Comparison of ENCODE assay signal across 8 mouse cellular contexts in the genomic region with DNA sequence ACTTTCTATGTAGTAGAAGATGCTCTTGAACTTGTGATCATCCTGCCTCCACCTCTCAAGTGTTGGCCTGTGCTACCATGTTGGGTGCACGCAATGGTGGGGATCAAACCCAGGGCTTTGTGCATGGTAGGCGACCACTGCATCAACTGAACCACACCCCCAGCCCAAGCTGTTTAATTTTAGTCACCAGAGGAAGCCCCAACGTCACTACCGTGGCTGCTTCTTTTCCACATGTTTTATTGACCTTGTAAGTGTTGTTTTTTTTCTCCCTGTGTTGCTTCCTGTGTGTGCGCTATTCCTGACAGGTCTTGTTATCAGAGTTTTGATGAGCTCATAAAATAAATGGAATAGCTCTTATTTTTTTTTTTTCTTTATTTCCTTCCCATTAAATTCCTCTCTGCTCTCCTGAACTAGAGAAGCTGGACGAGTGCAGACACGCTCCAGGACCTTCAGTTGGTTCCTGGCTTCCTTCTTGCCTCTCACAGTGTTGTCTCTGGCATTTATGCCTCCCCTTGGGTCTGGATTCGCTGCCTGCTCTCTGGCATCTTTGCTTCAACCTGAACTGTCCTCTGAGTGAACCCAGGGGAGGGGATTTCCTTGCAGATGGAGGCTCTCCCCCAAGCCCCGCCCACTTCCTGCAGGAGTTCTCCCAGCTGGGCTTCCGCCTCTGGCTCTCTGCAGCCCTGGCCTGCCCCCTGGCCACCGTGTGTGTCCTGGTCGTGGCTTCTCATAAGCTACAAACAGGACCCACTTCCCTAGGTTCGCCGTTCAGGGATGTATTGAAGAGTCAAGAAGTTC.
A peak's percentile ranks its signal among the peaks of the same experiment; 100 is the strongest.
DNase-seq lines count a peak whose midpoint lies in the region; ATAC-seq and TF ChIP-seq lines count a peak whose summit lies in the region.

No protein-coding gene starts in this region.

- peak overlapping the region; percentile 21 for H3K4me2 ChIP-seq in embryonic facial prominence, embryonic 15.5 days (replicated peaks)
- H3K4me2 ChIP-seq in hindbrain, postnatal 0 days (ENCODE audit: low read depth, low read length), result no peak overlapping the region
- H3K4me2 ChIP-seq in liver, embryonic 12.5 days, result peak overlapping the region; percentile 15

- peak; percentile 37 to 49 for DNase-seq in right cerebral cortex, postnatal 10 days (ENCODE audit: low spot score in 2 of 2)
- DNase-seq in right cerebral cortex, postnatal 25 days, result no peak
- peak; percentile 34 for DNase-seq in hindbrain, postnatal 0 days (ENCODE audit: low spot score)
- peak; percentile 64 for DNase-seq in ovary, postnatal 36 days (ENCODE audit: low spot score)
- DNase-seq in urinary bladder, postnatal 25 days (ENCODE audit: low spot score), result peak; percentile 75
- no peak for DNase-seq in adipocyte (ENCODE audit: low spot score)

- no peak overlapping the region for H3K4me3 ChIP-seq in embryonic facial prominence, embryonic 15.5 days (replicated peaks)
- H3K4me3 ChIP-seq in hindbrain, postnatal 0 days (ENCODE audit: low read length), result no peak overlapping the region
- no peak overlapping the region for H3K4me3 ChIP-seq in liver, embryonic 12.5 days

- H3K27ac ChIP-seq in embryonic facial prominence, embryonic 15.5 days (replicated peaks), result peak overlapping the region; percentile 55; the same call in 1 of the 2 replicates
- no peak overlapping the region for H3K27ac ChIP-seq in hindbrain, postnatal 0 days
- no peak overlapping the region for H3K27ac ChIP-seq in liver, embryonic 12.5 days

- H3K9ac ChIP-seq in embryonic facial prominence, embryonic 15.5 days, result no peak overlapping the region
- no peak overlapping the region for H3K9ac ChIP-seq in hindbrain, postnatal 0 days (replicated peaks; ENCODE audit: low read length)
- no peak overlapping the region for H3K9ac ChIP-seq in liver, embryonic 12.5 days

- 28% methylated on average over 14 of the region's 14 CpGs for WGBS in embryonic facial prominence, embryonic 15.5 days
- 49% methylated on average over 14 of the region's 14 CpGs for WGBS in hindbrain, postnatal 0 days
- 22% methylated on average over 14 of the region's 14 CpGs for WGBS in liver, embryonic 12.5 days (ENCODE audit: insufficient replicate concordance)

- ATAC-seq in embryonic facial prominence, embryonic 15.5 days (ENCODE audit: insufficient number of reproducible peaks, low FRiP score, low TSS enrichment, low read depth), result no peak; the same call in 1 of the 2 replicates
- ATAC-seq in hindbrain, postnatal 0 days, result peak; percentile 35; the same call in 1 of the 2 replicates
- no peak for ATAC-seq in liver, embryonic 12.5 days

- H3K36me3 ChIP-seq in embryonic facial prominence, embryonic 15.5 days, result no peaks in the 10 kb centered on the region
- no peaks in the 10 kb centered on the region for H3K36me3 ChIP-seq in hindbrain, postnatal 0 days (ENCODE audit: insufficient read depth, low read length)
- no peaks in the 10 kb centered on the region for H3K36me3 ChIP-seq in liver, embryonic 12.5 days

- TF ChIP-seq CTCF in hindbrain, postnatal 0 days (IDR thresholded peaks at IDR 0.05; ENCODE audit: low read depth), result no peak

- no peaks in the 10 kb centered on the region for H3K9me3 ChIP-seq in embryonic facial prominence, embryonic 15.5 days (replicated peaks)
- no peaks in the 10 kb centered on the region for H3K9me3 ChIP-seq in hindbrain, postnatal 0 days (ENCODE audit: low read length)
- no peaks in the 10 kb centered on the region for H3K9me3 ChIP-seq in liver, embryonic 12.5 days (replicated peaks)

- H3K4me1 ChIP-seq in embryonic facial prominence, embryonic 15.5 days, result peaks cover 10% of the 10 kb centered on the region
- H3K4me1 ChIP-seq in hindbrain, postnatal 0 days (ENCODE audit: insufficient read depth, low read length), result no peaks in the 10 kb centered on the region
- H3K4me1 ChIP-seq in liver, embryonic 12.5 days, result no peaks in the 10 kb centered on the region

- no peaks in the 10 kb centered on the region for H3K27me3 ChIP-seq in embryonic facial prominence, embryonic 15.5 days
- no peaks in the 10 kb centered on the region for H3K27me3 ChIP-seq in hindbrain, postnatal 0 days (ENCODE audit: insufficient read depth, low read length)
- no peaks in the 10 kb centered on the region for H3K27me3 ChIP-seq in liver, embryonic 12.5 days (replicated peaks)

Comparison
In these comparisons a context has a peak if more than half of its experiments do, and no peak if none do; other contexts are left out.
1. DNase-seq: peak in right cerebral cortex, postnatal 10 days (2 of 2), hindbrain, postnatal 0 days (single experiment), ovary, postnatal 36 days (single experiment) and urinary bladder, postnatal 25 days (single experiment); none in right cerebral cortex, postnatal 25 days (single experiment) and adipocyte (single experiment).